18 mouse cellular contexts compared by ENCODE assay signal in genomic region chr9:42533041-42533440, GRCm38 (mm10). TPM values are rescaled to one million over a fixed set of nuclear protein-coding genes. Genes with fewer than 3 reads are reported as not detected.
DNase-seq lines count a peak whose midpoint lies in the region; ATAC-seq and TF ChIP-seq lines count a peak whose summit lies in the region.
"Had no signal": no experiment of that assay in that cellular context is flagged by ENCODE, and none has a peak within 500 bp of the region (broad histone marks: within the 10 kb centered on the region; RNA-seq: fewer than 3 reads in every experiment).

No protein-coding gene starts in this region.

- no peak overlapping the region for H3K4me2 ChIP-seq in hindbrain, embryonic 13.5 days
- no peak overlapping the region for H3K4me2 ChIP-seq in hindbrain, embryonic 16.5 days (ENCODE audit: low read length)
- H3K4me2 ChIP-seq in forebrain, embryonic 15.5 days (replicated peaks), result no peak overlapping the region
- H3K4me2 ChIP-seq: embryonic facial prominence, embryonic 15.5 days; liver, embryonic 12.5 days; lung, embryonic 15.5 days; stomach, embryonic 15.5 days had no signal

- no peaks in the 10 kb centered on the region for H3K27me3 ChIP-seq in hindbrain, embryonic 13.5 days
- no peaks in the 10 kb centered on the region for H3K27me3 ChIP-seq in hindbrain, embryonic 16.5 days (replicated peaks; ENCODE audit: control insufficient read depth, insufficient read depth, low read length)
- no peaks in the 10 kb centered on the region for H3K27me3 ChIP-seq in thymus, adult 2 months (ENCODE audit: control insufficient read depth, insufficient read depth, low read length)
- H3K27me3 ChIP-seq in forebrain, embryonic 15.5 days, result no peaks in the 10 kb centered on the region
- H3K27me3 ChIP-seq: embryonic facial prominence, embryonic 15.5 days; lung, embryonic 15.5 days; stomach, embryonic 15.5 days had no signal

- no peak overlapping the region for H3K9ac ChIP-seq in hindbrain, embryonic 13.5 days
- no peak overlapping the region for H3K9ac ChIP-seq in hindbrain, embryonic 16.5 days (ENCODE audit: low read depth, low read length)
- no peak overlapping the region for H3K9ac ChIP-seq in forebrain, embryonic 15.5 days (replicated peaks)
- H3K9ac ChIP-seq: embryonic facial prominence, embryonic 15.5 days; liver, embryonic 12.5 days; lung, embryonic 15.5 days; stomach, embryonic 15.5 days had no signal

- no peak for TF ChIP-seq CTCF in thymus, adult 2 months (IDR thresholded peaks at IDR 0.05; ENCODE audit: borderline replicate concordance, control insufficient read depth, extremely low read depth, insufficient read depth, low read length, poor library complexity)

- peak; percentile 7 for DNase-seq in thymus, adult 2 months
- DNase-seq in thymus, postnatal 4 days, result no peak
- DNase-seq in adrenal gland, postnatal 4 days (ENCODE audit: low spot score in 2 of 2), result no peak
- DNase-seq in cerebellum, postnatal 36 days, result no peak
- DNase-seq: adrenal gland, adult 8-10 months; cerebellum, adult 9-11 months; gastrocnemius, postnatal 14 days; kidney, postnatal 36 days; right cerebral cortex, adult 18-20 months had no signal

- WGBS in hindbrain, embryonic 13.5 days, result 26% methylated on average over 6 of the region's 6 CpGs
- 14% methylated on average over 6 of the region's 6 CpGs for WGBS in hindbrain, embryonic 16.5 days
- 37% methylated on average over 6 of the region's 6 CpGs for WGBS in thymus, adult 2 months
- 3% methylated on average over 6 of the region's 6 CpGs for WGBS in forebrain, embryonic 15.5 days

- no peak for ATAC-seq in hindbrain, embryonic 13.5 days (ENCODE audit: low FRiP score)
- ATAC-seq in hindbrain, embryonic 16.5 days, result no peak
- no peak for ATAC-seq in forebrain, embryonic 15.5 days (replicated peaks)
- ATAC-seq: intestine, postnatal 0 days; liver, embryonic 12.5 days had no signal

- no peak overlapping the region for H3K4me3 ChIP-seq in hindbrain, embryonic 13.5 days
- H3K4me3 ChIP-seq in hindbrain, embryonic 16.5 days (ENCODE audit: low read length), result no peak overlapping the region
- no peak overlapping the region for H3K4me3 ChIP-seq in thymus, adult 2 months (ENCODE audit: control insufficient read depth, insufficient read depth, low read length)
- no peak overlapping the region for H3K4me3 ChIP-seq in forebrain, embryonic 15.5 days
- H3K4me3 ChIP-seq: embryonic facial prominence, embryonic 15.5 days; liver, embryonic 12.5 days; lung, embryonic 15.5 days; myocyte; stomach, embryonic 15.5 days had no signal

- no peak for TF ChIP-seq POLR2A in thymus, adult 2 months (IDR thresholded peaks at IDR 0.05; ENCODE audit: control insufficient read depth, extremely low read depth, insufficient read depth, low read length, poor library complexity)

- no peaks in the 10 kb centered on the region for H3K9me3 ChIP-seq in hindbrain, embryonic 13.5 days
- no peaks in the 10 kb centered on the region for H3K9me3 ChIP-seq in hindbrain, embryonic 16.5 days (ENCODE audit: control insufficient read depth, low read length)
- H3K9me3 ChIP-seq in forebrain, embryonic 15.5 days, result no peaks in the 10 kb centered on the region
- H3K9me3 ChIP-seq: embryonic facial prominence, embryonic 15.5 days; liver, embryonic 12.5 days; lung, embryonic 15.5 days; stomach, embryonic 15.5 days had no signal

- peak overlapping the region; percentile 26; the same call in 1 of the 2 replicates for H3K27ac ChIP-seq in hindbrain, embryonic 13.5 days
- H3K27ac ChIP-seq in hindbrain, embryonic 16.5 days (ENCODE audit: low read depth, low read length), result no peak overlapping the region
- H3K27ac ChIP-seq in thymus, adult 2 months (ENCODE audit: control insufficient read depth, insufficient read depth, low read length), result no peak overlapping the region
- H3K27ac ChIP-seq in forebrain, embryonic 15.5 days (replicated peaks), result peak overlapping the region; percentile 46
- H3K27ac ChIP-seq: embryonic facial prominence, embryonic 15.5 days; liver, embryonic 12.5 days; lung, embryonic 15.5 days; stomach, embryonic 15.5 days had no signal

- H3K4me1 ChIP-seq in hindbrain, embryonic 13.5 days (replicated peaks), result peaks cover 35% of the 10 kb centered on the region
- peaks cover 19% of the 10 kb centered on the region for H3K4me1 ChIP-seq in hindbrain, embryonic 16.5 days (ENCODE audit: control insufficient read depth, insufficient read depth, low read depth, low read length)
- H3K4me1 ChIP-seq in thymus, adult 2 months (replicated peaks; ENCODE audit: control insufficient read depth, insufficient read depth, low read length), result peaks cover 15% of the 10 kb centered on the region
- H3K4me1 ChIP-seq in forebrain, embryonic 15.5 days, result peaks cover 34% of the 10 kb centered on the region
- H3K4me1 ChIP-seq: stomach, embryonic 15.5 days had no signal

- H3K36me3 ChIP-seq in hindbrain, embryonic 13.5 days, result peaks cover 3% of the 10 kb centered on the region; the same call in 1 of the 2 replicates
- H3K36me3 ChIP-seq in hindbrain, embryonic 16.5 days (ENCODE audit: control insufficient read depth, insufficient read depth, low read length), result no peaks in the 10 kb centered on the region
- no peaks in the 10 kb centered on the region for H3K36me3 ChIP-seq in thymus, adult 2 months (ENCODE audit: control insufficient read depth, insufficient read depth, low read length)
- no peaks in the 10 kb centered on the region for H3K36me3 ChIP-seq in forebrain, embryonic 15.5 days
- H3K36me3 ChIP-seq: embryonic facial prominence, embryonic 15.5 days; liver, embryonic 12.5 days; lung, embryonic 15.5 days; stomach, embryonic 15.5 days had no signal

RNA-seq across cellular contexts. Expression of gene Tbcel, which starts 25.4 kb away (rescaled TPM):
- 5.2 and 5.6 TPM in 2 replicates for polyA plus RNA-seq in hindbrain, embryonic 13.5 days (2015; fragmentation: Nextera tagmentation; extraction: Ambion mirVana)
- 4.3 and 4.4 TPM in 2 replicates for polyA plus RNA-seq in hindbrain, embryonic 16.5 days (2015; fragmentation: Nextera tagmentation; extraction: Ambion mirVana)
- 22.8 TPM in 2 replicates for polyA plus RNA-seq in thymus, adult 2 months (2012; rRNA removed)
- 5.3 and 5.4 TPM in 2 replicates for polyA plus RNA-seq in forebrain, embryonic 15.5 days (2015; fragmentation: Nextera tagmentation; extraction: Ambion mirVana)
- total RNA-seq in adrenal gland, postnatal 4 days (2021), result 10 to 100 TPM; 66.5 to 76.7 TPM

Comparison
In these comparisons a context has a peak if more than half of its experiments do, and no peak if none do; other contexts are left out.
1. H3K27ac ChIP-seq: peak in hindbrain, embryonic 13.5 days (single experiment) and forebrain, embryonic 15.5 days (single experiment); none in hindbrain, embryonic 16.5 days (single experiment) and thymus, adult 2 months (single experiment).